ENCODE assay signal across 8 mouse cellular contexts in genomic region chr8:109691769-109692168, GRCm38 (mm10). TPM values are rescaled to one million over a fixed set of nuclear protein-coding genes. Genes with fewer than 3 reads are reported as not detected.
DNase-seq lines count a peak whose midpoint lies in the region; ATAC-seq and TF ChIP-seq lines count a peak whose summit lies in the region.

No protein-coding gene starts in this region.

- peaks cover 28% of the 10 kb centered on the region for H3K4me1 ChIP-seq in forebrain, embryonic 15.5 days
- peaks cover 14 to 18% of the 10 kb centered on the region in 2 experiments for H3K4me1 ChIP-seq in liver, embryonic 14.5 days (replicated peaks; ENCODE audit: control insufficient read depth in 2 of 2, insufficient read depth in 2 of 2, low read length in 1 of 2)

- peak overlapping the region; percentile 86 for H3K4me3 ChIP-seq in forebrain, embryonic 15.5 days
- peak overlapping the region; percentile 33 to 69 for H3K4me3 ChIP-seq in liver, embryonic 14.5 days (ENCODE audit: insufficient read depth in 1 of 2, low read depth in 2 of 2, low read length in 2 of 2)

- H3K27ac ChIP-seq in forebrain, embryonic 15.5 days (replicated peaks) = 0 out of 2 replicates have a peak overlapping the region, but pooled peaks have one; percentile 45
- no peak overlapping the region for H3K27ac ChIP-seq in liver, embryonic 14.5 days

- peak overlapping the region; percentile 97 for H3K9ac ChIP-seq in forebrain, embryonic 15.5 days (replicated peaks)
- H3K9ac ChIP-seq in liver, embryonic 14.5 days (replicated peaks) = peak overlapping the region; percentile 67

- WGBS in forebrain, embryonic 15.5 days = 47% methylated on average over 5 of the region's 5 CpGs
- 38% methylated on average over 5 of the region's 5 CpGs for WGBS in liver, embryonic 14.5 days (ENCODE audit: insufficient replicate concordance)

- H3K4me2 ChIP-seq in forebrain, embryonic 15.5 days (replicated peaks) = peak overlapping the region; percentile 59
- H3K4me2 ChIP-seq in liver, embryonic 14.5 days (ENCODE audit: low read depth) = peak overlapping the region; percentile 91

- TF ChIP-seq CTCF in liver, embryonic 14.5 days (IDR thresholded peaks at IDR 0.05; ENCODE audit: low read depth) = peak; percentile 55

- no peak for TF ChIP-seq EP300 in liver, embryonic 14.5 days (IDR thresholded peaks at IDR 0.05; ENCODE audit: low read depth)

- peak; percentile 17 for DNase-seq in spleen, adult 12 weeks (ENCODE audit: low spot score)
- no peak for DNase-seq in spleen, postnatal 36 days (ENCODE audit: low spot score in 2 of 2)
- peak; percentile 40 for DNase-seq in brain, adult 2 months (ENCODE audit: low read depth, low spot score)
- no peak for DNase-seq in liver, embryonic 14.5 days (ENCODE audit: low read depth in 3 of 3, low spot score in 3 of 3)
- peak; percentile 50 for DNase-seq in retina, embryonic 14.5 days (ENCODE audit: low spot score)
- DNase-seq in layer of hippocampus, adult 9-11 months = no peak
- DNase-seq in gastrocnemius, postnatal 10 days = no peak

- H3K27me3 ChIP-seq in forebrain, embryonic 15.5 days = no peaks in the 10 kb centered on the region
- no peaks in the 10 kb centered on the region for H3K27me3 ChIP-seq in liver, embryonic 14.5 days (ENCODE audit: control insufficient read depth, insufficient read depth, low read length)

- H3K9me3 ChIP-seq in forebrain, embryonic 15.5 days = no peaks in the 10 kb centered on the region
- no peaks in the 10 kb centered on the region for H3K9me3 ChIP-seq in liver, embryonic 14.5 days (ENCODE audit: control insufficient read depth, low read length)

- no peak for ATAC-seq in forebrain, embryonic 15.5 days (replicated peaks)
- no peak for ATAC-seq in liver, embryonic 14.5 days (ENCODE audit: insufficient read depth)

- no peaks in the 10 kb centered on the region for H3K36me3 ChIP-seq in forebrain, embryonic 15.5 days
- no peaks in the 10 kb centered on the region for H3K36me3 ChIP-seq in liver, embryonic 14.5 days (replicated peaks; ENCODE audit: control insufficient read depth, insufficient read depth, low read depth)

RNA-seq across cellular contexts. Expression of gene Ist1, which starts 1.3 kb away (rescaled TPM):
- 177 and 181 TPM in 2 replicates for polyA plus RNA-seq in forebrain, embryonic 15.5 days (2015; fragmentation: Nextera tagmentation; extraction: Ambion mirVana)
- 14.4 and 19.5 TPM in 2 replicates for polyA plus RNA-seq in liver, embryonic 14.5 days (2012; rRNA removed)
- polyA plus RNA-seq in liver, embryonic 14.5 days (2014; fragmentation: Nextera tagmentation; extraction: Ambion mirVana) = 31.1 and 32.6 TPM in 2 replicates
- 10 to 100 TPM; 32.3 to 40.7 TPM for total RNA-seq in gastrocnemius, postnatal 10 days (2021)

RNA-seq across cellular contexts. Expression of gene Zfp821, which starts 13.6 kb away (rescaled TPM):
- 85.6 and 94.3 TPM in 2 replicates for polyA plus RNA-seq in forebrain, embryonic 15.5 days (2015; fragmentation: Nextera tagmentation; extraction: Ambion mirVana)
- 3.2 and 4.8 TPM in 2 replicates for polyA plus RNA-seq in liver, embryonic 14.5 days (2012; rRNA removed)
- polyA plus RNA-seq in liver, embryonic 14.5 days (2014; fragmentation: Nextera tagmentation; extraction: Ambion mirVana) = 5.0 and 5.4 TPM in 2 replicates
- total RNA-seq in gastrocnemius, postnatal 10 days (2021) = 1 to 10 TPM; 7.5 to 9.5 TPM

RNA-seq across cellular contexts. Expression of gene Atxn1l, which starts 45.8 kb away (rescaled TPM):
- 4.3 and 4.6 TPM in 2 replicates for polyA plus RNA-seq in forebrain, embryonic 15.5 days (2015; fragmentation: Nextera tagmentation; extraction: Ambion mirVana)
- 2.2 and 2.5 TPM in 2 replicates for polyA plus RNA-seq in liver, embryonic 14.5 days (2012; rRNA removed)
- polyA plus RNA-seq in liver, embryonic 14.5 days (2014; fragmentation: Nextera tagmentation; extraction: Ambion mirVana) = 2.0 and 2.1 TPM in 2 replicates
- 10 to 100 TPM; 25.1 to 25.4 TPM for total RNA-seq in gastrocnemius, postnatal 10 days (2021)

Comparison
In these comparisons a context has a peak if more than half of its experiments do, and no peak if none do; other contexts are left out.
1. DNase-seq: peak in spleen, adult 12 weeks (single experiment), brain, adult 2 months (single experiment) and retina, embryonic 14.5 days (single experiment); none in spleen, postnatal 36 days (0 of 2), liver, embryonic 14.5 days (0 of 3), layer of hippocampus, adult 9-11 months (single experiment) and gastrocnemius, postnatal 10 days (single experiment).
2. RNA of gene Zfp821, which starts 13.6 kb away (polyA plus RNA-seq): 85.6 to 94.3 TPM in forebrain, embryonic 15.5 days; 3.2 to 5.4 TPM in liver, embryonic 14.5 days; every median in the first group is over 10 times any median in the second.